Mouse (Mus musculus): Measurements from ENCODE around the gene Tsacc. TPM values are rescaled to one million over a fixed set of nuclear protein-coding genes. Genes with fewer than 3 reads are reported as not detected.
A peak's percentile ranks its signal among the peaks of the same experiment; 100 is the strongest.

Tsacc gene
- polyA plus RNA-seq (2012; ENCODE audit: insufficient read depth, low replicate concordance): 2.0 TPM in 1 of 2 replicates, not detected in the other

DNA sequence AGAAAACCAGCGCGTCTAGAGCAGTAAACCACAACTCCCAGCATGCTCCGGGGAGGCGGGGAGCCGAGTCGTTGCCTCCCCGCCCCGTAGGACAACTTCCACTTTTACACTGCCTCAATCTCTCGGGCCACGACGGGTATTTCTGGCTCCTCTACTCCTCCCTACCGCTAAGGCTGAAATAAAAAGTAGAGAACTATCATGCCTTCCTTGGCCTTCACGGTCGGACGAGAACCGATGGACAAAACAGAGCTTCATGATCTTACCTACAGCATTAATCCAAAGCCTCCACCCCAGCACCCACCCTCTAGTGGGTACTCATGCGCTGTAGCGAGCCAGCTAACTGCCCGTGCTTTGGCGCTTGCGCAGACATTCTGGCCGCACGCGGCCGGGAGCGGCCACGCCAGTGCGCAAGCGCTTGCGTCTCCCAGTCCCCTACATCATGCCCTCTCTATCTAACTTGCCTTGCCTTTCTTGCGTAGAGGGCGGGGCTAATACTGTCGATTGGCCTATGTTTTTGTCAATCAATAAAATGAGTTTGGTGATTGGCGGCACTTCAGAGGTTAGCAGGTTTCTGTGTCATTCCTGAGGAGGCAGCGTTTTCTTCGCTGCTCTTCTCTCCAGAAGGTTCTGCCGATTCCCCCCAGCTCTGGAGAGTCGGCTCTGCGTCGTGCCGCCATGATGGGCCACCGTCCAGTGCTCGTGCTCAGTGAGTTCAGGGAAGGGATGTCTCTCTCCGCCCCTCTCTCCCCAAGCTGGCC, at the start of gene Tsacc, which contains the start of gene Cct3:
TSS of gene Tsacc (minus strand) at position 439 of the 758 bp plus-strand sequence.
TSS of gene Cct3 (plus strand) at position 556 of the 758 bp plus-strand sequence.
- no peak for TF ChIP-seq FLI1 (IDR thresholded peaks at IDR 0.05; ENCODE audit: low read length)
- no peak for TF ChIP-seq GATA1 (IDR thresholded peaks at IDR 0.05; ENCODE audit: borderline replicate concordance, low read length)
- Histone ChIP-seq H3K27me3 (replicated peaks) (no peaks in the 10 kb centered on the region), H3K4me1 (peaks cover 40% of the 10 kb centered on the region), H3K9me3 (no peaks in the 10 kb centered on the region), H3K4me3 (replicated peaks) (peak within 1 kb of the TSS; percentile 98), H3K36me3 (replicated peaks; ENCODE audit: low read length) (peaks cover 29% of the 10 kb centered on the region)

DNA sequence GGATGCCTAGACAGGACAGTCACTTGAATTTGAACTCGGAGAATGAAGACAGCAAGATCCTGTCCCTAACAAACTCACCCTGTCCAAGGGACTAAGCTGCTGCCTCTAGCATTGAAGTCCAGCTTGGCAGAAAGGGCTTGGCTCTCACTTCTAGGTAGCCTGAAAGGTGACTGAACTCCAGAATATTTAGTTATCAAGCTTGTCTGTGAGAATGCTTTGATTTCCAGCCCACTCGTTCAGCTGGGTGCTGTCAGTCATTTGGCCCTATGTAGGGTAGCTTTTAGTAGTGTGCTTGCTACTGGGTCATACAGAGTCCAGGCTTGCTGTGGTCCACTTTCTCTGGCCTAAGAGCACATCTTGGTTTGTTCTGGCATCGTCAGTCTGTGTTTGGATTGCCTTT, 42.2 kb upstream of the Tsacc start:
- Histone ChIP-seq H3K36me3 (replicated peaks; ENCODE audit: low read length) (peaks cover 46% of the 10 kb centered on the region), H3K4me3 (replicated peaks) (peak overlapping the region; percentile 16), H3K9me3 (no peaks in the 10 kb centered on the region), H3K4me1 (peaks cover 66% of the 10 kb centered on the region), H3K27me3 (replicated peaks) (no peaks in the 10 kb centered on the region)
- no peak for TF ChIP-seq FLI1 (IDR thresholded peaks at IDR 0.05; ENCODE audit: low read length)
- no peak for TF ChIP-seq GATA1 (IDR thresholded peaks at IDR 0.05; ENCODE audit: borderline replicate concordance, low read length)

DNA sequence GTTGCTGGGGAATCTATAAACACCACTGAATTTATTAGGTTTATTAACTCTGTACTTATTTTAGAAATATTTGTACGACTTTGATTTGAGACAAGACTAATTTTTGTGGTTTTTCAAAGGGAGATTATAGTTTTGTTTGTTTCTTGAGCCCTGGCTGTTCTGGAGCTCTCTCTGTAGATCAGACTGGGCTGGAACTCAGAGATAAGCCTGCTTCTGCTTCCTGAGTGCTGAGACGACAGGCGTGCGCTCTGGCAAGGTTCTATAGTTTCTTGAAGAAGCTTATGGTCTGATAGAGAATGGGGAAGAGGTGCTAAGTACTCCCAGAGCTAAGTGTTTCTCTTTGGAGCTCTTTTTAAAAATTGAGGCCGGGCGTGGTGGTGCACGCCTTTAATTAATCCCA, 41.5 kb upstream of the Tsacc start:
- H3K36me3 ChIP-seq (replicated peaks; ENCODE audit: low read length): peaks cover 40% of the 10 kb centered on the region
- H3K4me3 ChIP-seq (replicated peaks): peak overlapping the region; percentile 33
- no peaks in the 10 kb centered on the region for H3K9me3 ChIP-seq
- H3K4me1 ChIP-seq: peaks cover 72% of the 10 kb centered on the region
- TF ChIP-seq FLI1 (IDR thresholded peaks at IDR 0.05; ENCODE audit: low read length): no peak
- no peak for TF ChIP-seq GATA1 (IDR thresholded peaks at IDR 0.05; ENCODE audit: borderline replicate concordance, low read length)
- no peaks in the 10 kb centered on the region for H3K27me3 ChIP-seq (replicated peaks)

DNA sequence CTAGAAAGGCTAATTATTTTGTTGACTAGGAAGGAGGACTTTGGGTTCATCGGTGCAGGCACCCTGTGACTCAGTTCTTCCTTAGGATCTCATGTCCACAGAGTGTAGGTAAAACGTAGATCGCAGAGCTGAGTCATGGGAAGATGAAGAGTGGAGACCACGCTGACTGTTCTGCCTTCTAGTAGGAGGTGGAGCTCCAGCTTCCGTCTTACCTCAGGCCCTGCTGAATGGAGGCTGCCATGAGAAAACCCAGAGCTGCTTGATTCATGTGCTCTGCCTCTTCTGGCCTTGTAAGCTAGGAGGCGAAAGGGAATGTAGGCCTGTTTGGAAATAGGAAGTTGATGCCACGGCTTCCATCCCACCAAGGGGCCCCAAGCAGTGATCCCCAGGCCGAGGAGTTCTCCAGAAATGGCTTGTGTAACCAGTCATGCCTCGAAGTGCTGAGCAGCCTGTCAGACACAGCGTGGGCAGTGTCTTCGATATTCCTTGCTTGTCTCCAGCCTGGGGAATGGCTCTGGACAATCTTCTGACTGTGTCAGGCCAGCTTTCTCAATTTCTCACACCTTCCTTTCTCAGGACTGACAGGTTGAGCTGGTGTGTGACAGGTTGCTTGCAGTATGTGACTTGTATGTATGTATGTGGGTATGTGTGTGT, 40.7 kb upstream of the Tsacc start:
- H3K4me3 ChIP-seq (replicated peaks): peak overlapping the region; percentile 92
- H3K4me1 ChIP-seq: peaks cover 66% of the 10 kb centered on the region
- no peaks in the 10 kb centered on the region for H3K27me3 ChIP-seq (replicated peaks)
- H3K9me3 ChIP-seq: no peaks in the 10 kb centered on the region
- H3K36me3 ChIP-seq (replicated peaks; ENCODE audit: low read length): peaks cover 40% of the 10 kb centered on the region
- TF ChIP-seq FLI1 (IDR thresholded peaks at IDR 0.05; ENCODE audit: low read length) (no peak), GATA1 (IDR thresholded peaks at IDR 0.05; ENCODE audit: borderline replicate concordance, low read length) (no peak)

DNA sequence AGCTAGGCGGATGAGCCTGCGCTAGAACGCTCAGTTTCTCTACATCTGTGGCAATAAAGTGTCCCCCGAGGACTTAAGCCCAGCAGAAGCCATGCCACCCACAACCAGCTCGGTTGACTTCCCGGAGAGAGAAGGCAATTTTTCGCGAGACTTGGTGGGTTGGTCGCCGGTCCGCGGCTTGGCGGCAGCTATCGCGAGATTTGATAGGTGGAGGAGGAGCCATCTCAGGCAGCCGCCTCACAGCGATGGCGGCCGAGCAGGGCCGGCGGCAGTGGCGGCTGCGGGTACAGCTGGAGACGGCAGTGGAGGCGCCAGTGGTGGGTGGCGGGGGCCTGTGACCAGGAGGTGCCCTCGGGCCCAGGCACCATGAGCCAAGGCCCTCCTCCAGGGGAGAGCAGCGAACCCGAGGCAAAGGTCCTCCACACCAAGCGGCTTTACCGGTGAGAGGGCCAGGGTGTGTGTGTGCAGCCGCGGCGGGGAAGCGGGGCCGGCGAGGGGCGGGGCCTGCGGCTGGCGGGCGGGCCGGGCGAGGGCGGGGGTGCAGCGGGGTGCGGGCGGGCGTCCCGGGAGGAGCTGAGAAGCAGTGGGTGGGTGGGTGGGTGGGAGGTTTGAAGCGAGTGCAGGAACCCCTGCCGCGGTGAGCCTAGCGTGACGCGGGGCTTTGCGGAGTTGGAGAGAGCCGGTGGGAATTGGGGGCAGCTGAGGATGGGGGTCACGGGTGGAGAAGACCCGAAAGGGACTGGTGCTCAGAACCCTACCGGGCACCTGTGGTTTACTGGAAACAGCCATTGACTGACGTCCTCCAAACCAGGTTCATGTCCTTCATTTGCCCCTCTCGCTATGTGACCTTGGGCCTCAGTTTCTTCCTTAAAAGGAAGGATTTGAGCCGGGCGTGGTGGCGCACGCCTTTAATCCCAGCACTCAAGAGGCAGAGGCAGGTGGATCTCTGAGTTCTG, 39.5 kb upstream of the Tsacc start, which contains the start of the genes Tmem79 and Smg5:
TSS of gene Tmem79 (minus strand) at position 91 of the 956 bp plus-strand sequence.
TSS of gene Smg5 (plus strand) at position 203 of the 956 bp plus-strand sequence.
- TF ChIP-seq FLI1 (IDR thresholded peaks at IDR 0.05; ENCODE audit: low read length): no peak
- TF ChIP-seq GATA1 (IDR thresholded peaks at IDR 0.05; ENCODE audit: borderline replicate concordance, low read length): no peak
- Histone ChIP-seq H3K9me3 (no peaks in the 10 kb centered on the region), H3K4me1 (peaks cover 56% of the 10 kb centered on the region), H3K27me3 (replicated peaks) (no peaks in the 10 kb centered on the region), H3K4me3 (replicated peaks) (peak within 1 kb of the TSS; percentile 92), H3K36me3 (replicated peaks; ENCODE audit: low read length) (peaks cover 33% of the 10 kb centered on the region)

DNA sequence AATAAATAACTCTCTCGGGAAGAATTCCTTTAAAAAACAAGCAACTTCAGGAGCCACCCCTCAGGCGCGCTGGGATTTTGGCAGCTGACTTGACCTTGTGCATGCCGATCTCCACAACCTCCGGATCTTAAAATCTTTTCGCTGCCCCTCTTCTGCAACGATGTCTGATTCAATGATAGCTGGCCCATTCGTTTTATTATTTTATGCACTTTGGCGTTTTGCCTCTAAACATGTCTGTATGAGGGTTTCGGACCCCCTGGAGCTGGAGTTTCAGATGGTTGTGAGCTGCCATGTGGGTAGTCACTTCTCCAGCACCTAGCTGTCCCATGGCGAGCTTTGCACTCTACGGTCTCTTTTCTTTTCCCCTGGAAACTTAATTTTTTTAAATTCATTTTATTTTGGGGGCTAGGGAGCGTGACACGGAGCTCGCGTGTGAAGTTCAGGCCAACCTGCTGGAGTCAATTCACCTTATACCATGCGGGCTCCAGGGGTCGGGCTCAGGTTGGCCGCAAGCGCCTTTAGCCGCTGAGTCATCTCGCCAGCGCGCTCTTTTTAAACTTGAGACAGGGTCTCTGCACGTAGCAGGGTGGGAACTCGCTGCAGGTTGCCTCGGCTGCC, 38.7 kb upstream of the Tsacc start:
- H3K4me1 ChIP-seq: peaks cover 48% of the 10 kb centered on the region
- TF ChIP-seq GATA1 (IDR thresholded peaks at IDR 0.05; ENCODE audit: borderline replicate concordance, low read length): no peak
- no peak for TF ChIP-seq FLI1 (IDR thresholded peaks at IDR 0.05; ENCODE audit: low read length)
- peaks cover 28% of the 10 kb centered on the region for H3K36me3 ChIP-seq (replicated peaks; ENCODE audit: low read length)
- H3K9me3 ChIP-seq: no peaks in the 10 kb centered on the region
- H3K27me3 ChIP-seq (replicated peaks): no peaks in the 10 kb centered on the region
- H3K4me3 ChIP-seq (replicated peaks): peak overlapping the region; percentile 92

DNA sequence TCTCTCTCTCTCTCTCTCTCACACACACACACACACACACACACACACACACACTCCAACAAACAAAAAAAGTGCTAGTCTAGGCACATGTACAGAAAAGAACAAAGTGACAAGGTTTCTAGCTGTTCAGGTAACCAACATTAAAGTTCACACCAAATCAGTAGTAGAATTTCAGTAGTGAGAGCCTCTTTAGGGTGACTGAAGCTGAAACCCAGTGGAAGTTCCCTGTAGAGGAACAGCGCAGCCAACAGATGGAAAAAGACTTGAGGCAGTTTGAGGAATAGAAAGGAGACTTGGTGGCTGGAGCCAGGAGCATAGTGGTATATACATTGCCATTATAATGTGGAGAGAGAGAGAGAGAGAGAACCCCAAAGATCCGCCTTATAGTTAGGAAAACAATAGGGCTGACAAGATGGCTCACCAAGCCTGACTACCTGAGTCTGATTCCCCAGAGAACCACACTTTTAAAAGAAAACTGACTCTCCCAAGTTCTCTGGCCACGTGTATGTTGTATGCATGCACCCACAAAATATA, 38.2 kb upstream of the Tsacc start:
- H3K4me1 ChIP-seq: peaks cover 46% of the 10 kb centered on the region
- H3K36me3 ChIP-seq (replicated peaks; ENCODE audit: low read length): peaks cover 31% of the 10 kb centered on the region
- no peaks in the 10 kb centered on the region for H3K27me3 ChIP-seq (replicated peaks)
- TF ChIP-seq GATA1 (IDR thresholded peaks at IDR 0.05; ENCODE audit: borderline replicate concordance, low read length): no peak
- TF ChIP-seq FLI1 (IDR thresholded peaks at IDR 0.05; ENCODE audit: low read length): no peak
- H3K9me3 ChIP-seq: no peaks in the 10 kb centered on the region
- peak overlapping the region; percentile 92 for H3K4me3 ChIP-seq (replicated peaks)

DNA sequence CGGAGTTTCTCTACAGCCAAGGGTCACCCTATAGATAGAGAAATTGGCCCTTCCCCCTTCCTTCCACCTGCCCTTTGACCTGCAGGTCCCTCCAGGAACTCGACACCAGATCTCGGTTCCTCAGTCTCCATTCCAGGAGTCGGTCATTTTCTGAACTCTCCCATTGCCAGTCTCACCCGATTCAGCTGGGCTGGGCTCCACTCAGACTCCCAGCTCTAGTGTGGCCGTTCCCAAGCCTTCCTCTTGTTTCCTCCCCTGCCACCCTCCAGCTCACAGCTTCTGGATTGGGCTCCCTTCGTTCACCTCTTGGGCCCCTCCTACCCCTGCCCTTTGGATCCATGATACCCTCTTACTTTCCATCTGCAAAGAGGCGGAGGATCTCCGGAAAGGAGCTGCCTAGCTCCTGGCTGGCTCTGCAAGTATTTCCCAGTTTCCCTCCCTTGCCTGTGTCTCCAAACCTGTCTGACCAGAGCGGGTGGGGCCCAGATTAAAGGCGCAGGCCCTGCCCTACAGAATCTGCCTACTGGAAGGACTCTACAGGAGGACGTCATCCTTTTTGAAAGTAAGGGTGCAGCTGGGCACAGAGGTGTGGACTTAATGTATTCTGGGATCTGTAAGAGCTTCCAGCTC, 37.3 kb upstream of the Tsacc start:
- Histone ChIP-seq H3K27me3 (replicated peaks) (no peaks in the 10 kb centered on the region), H3K36me3 (replicated peaks; ENCODE audit: low read length) (peaks cover 37% of the 10 kb centered on the region), H3K4me3 (replicated peaks) (no peak overlapping the region), H3K9me3 (no peaks in the 10 kb centered on the region), H3K4me1 (peaks cover 41% of the 10 kb centered on the region)
- no peak for TF ChIP-seq GATA1 (IDR thresholded peaks at IDR 0.05; ENCODE audit: borderline replicate concordance, low read length)
- TF ChIP-seq FLI1 (IDR thresholded peaks at IDR 0.05; ENCODE audit: low read length): no peak

Data from megakaryocyte, embryonic 14.5 days (primary cell).